Mouse (Mus musculus): ENCODE results near the gene Taar4. TPM values are rescaled to one million over a fixed set of nuclear protein-coding genes. Genes with fewer than 3 reads are reported as not detected.

The Taar4 gene
- not detected in 2 replicates for polyA plus RNA-seq (2011; ENCODE audit: insufficient read length, low read depth, missing spikeins)

- H3K4me3 ChIP-seq (ENCODE audit: insufficient read depth, low read length) = no peak within 1 kb of the TSS
- TF ChIP-seq CTCF (IDR thresholded peaks at IDR 0.05; ENCODE audit: borderline replicate concordance, insufficient read depth, low read length) (no peak), POLR2A (IDR thresholded peaks at IDR 0.05; ENCODE audit: low read depth, low read length) (no peak)
- no peaks in the 10 kb centered on the region for H3K4me1 ChIP-seq (ENCODE audit: control insufficient read depth, insufficient read depth, low read length)
- H3K27ac ChIP-seq (ENCODE audit: insufficient read depth, low read length) = no peak within 1 kb of the TSS
Measured at GRCm38 (mm10) chr10:23960444-23960915, at the start of gene Taar4. TSS of gene Taar4 (plus strand) at chr10:23960494.

GRCm38 (mm10) chr10:23920056-23920455, 40.2 kb upstream of the Taar4 start, which contains the start of gene Taar1:
TSS of gene Taar1 (plus strand) at chr10:23920356.
- Histone ChIP-seq H3K27ac (ENCODE audit: insufficient read depth, low read length) (no peak within 1 kb of the TSS), H3K4me1 (ENCODE audit: control insufficient read depth, insufficient read depth, low read length) (no peaks in the 10 kb centered on the region), H3K4me3 (ENCODE audit: insufficient read depth, low read length) (no peak within 1 kb of the TSS)
- TF ChIP-seq POLR2A (IDR thresholded peaks at IDR 0.05; ENCODE audit: low read depth, low read length) (no peak), CTCF (IDR thresholded peaks at IDR 0.05; ENCODE audit: borderline replicate concordance, insufficient read depth, low read length) (no peak)

- no peak for TF ChIP-seq CTCF (IDR thresholded peaks at IDR 0.05; ENCODE audit: borderline replicate concordance, insufficient read depth, low read length)
- no peak for TF ChIP-seq POLR2A (IDR thresholded peaks at IDR 0.05; ENCODE audit: low read depth, low read length)
- no peak overlapping the region for H3K4me3 ChIP-seq (ENCODE audit: insufficient read depth, low read length)
- H3K27ac ChIP-seq (ENCODE audit: insufficient read depth, low read length) = no peak overlapping the region
- H3K4me1 ChIP-seq (ENCODE audit: control insufficient read depth, insufficient read depth, low read length) = no peaks in the 10 kb centered on the region
Measured at GRCm38 (mm10) chr10:23922468-23922867, 37.8 kb upstream of the Taar4 start.

- Histone ChIP-seq H3K4me1 (ENCODE audit: control insufficient read depth, insufficient read depth, low read length) (no peaks in the 10 kb centered on the region), H3K27ac (ENCODE audit: insufficient read depth, low read length) (no peak overlapping the region), H3K4me3 (ENCODE audit: insufficient read depth, low read length) (no peak overlapping the region)
- no peak for TF ChIP-seq POLR2A (IDR thresholded peaks at IDR 0.05; ENCODE audit: low read depth, low read length)
- TF ChIP-seq CTCF (IDR thresholded peaks at IDR 0.05; ENCODE audit: borderline replicate concordance, insufficient read depth, low read length) = no peak
Measured at GRCm38 (mm10) chr10:23923941-23924340, 36.4 kb upstream of the Taar4 start.

GRCm38 (mm10) chr10:23937613-23938012, 22.7 kb upstream of the Taar4 start:
- Histone ChIP-seq H3K4me3 (ENCODE audit: insufficient read depth, low read length) (no peak overlapping the region), H3K4me1 (ENCODE audit: control insufficient read depth, insufficient read depth, low read length) (no peaks in the 10 kb centered on the region), H3K27ac (ENCODE audit: insufficient read depth, low read length) (no peak overlapping the region)
- TF ChIP-seq CTCF (IDR thresholded peaks at IDR 0.05; ENCODE audit: borderline replicate concordance, insufficient read depth, low read length) = no peak
- no peak for TF ChIP-seq POLR2A (IDR thresholded peaks at IDR 0.05; ENCODE audit: low read depth, low read length)

GRCm38 (mm10) chr10:23938312-23938711, 22.0 kb upstream of the Taar4 start, which contains the start of gene Taar2:
TSS of gene Taar2 (plus strand) at chr10:23938572.
- no peak within 1 kb of the TSS for H3K27ac ChIP-seq (ENCODE audit: insufficient read depth, low read length)
- TF ChIP-seq POLR2A (IDR thresholded peaks at IDR 0.05; ENCODE audit: low read depth, low read length) (no peak), CTCF (IDR thresholded peaks at IDR 0.05; ENCODE audit: borderline replicate concordance, insufficient read depth, low read length) (no peak)
- no peaks in the 10 kb centered on the region for H3K4me1 ChIP-seq (ENCODE audit: control insufficient read depth, insufficient read depth, low read length)
- H3K4me3 ChIP-seq (ENCODE audit: insufficient read depth, low read length) = no peak within 1 kb of the TSS

- no peak overlapping the region for H3K4me3 ChIP-seq (ENCODE audit: insufficient read depth, low read length)
- no peaks in the 10 kb centered on the region for H3K4me1 ChIP-seq (ENCODE audit: control insufficient read depth, insufficient read depth, low read length)
- H3K27ac ChIP-seq (ENCODE audit: insufficient read depth, low read length) = no peak overlapping the region
- TF ChIP-seq CTCF (IDR thresholded peaks at IDR 0.05; ENCODE audit: borderline replicate concordance, insufficient read depth, low read length) (no peak), POLR2A (IDR thresholded peaks at IDR 0.05; ENCODE audit: low read depth, low read length) (no peak)
Measured at GRCm38 (mm10) chr10:23942465-23942864, 17.8 kb upstream of the Taar4 start.

GRCm38 (mm10) chr10:23948026-23948425, 12.3 kb upstream of the Taar4 start:
- no peaks in the 10 kb centered on the region for H3K4me1 ChIP-seq (ENCODE audit: control insufficient read depth, insufficient read depth, low read length)
- no peak overlapping the region for H3K27ac ChIP-seq (ENCODE audit: insufficient read depth, low read length)
- TF ChIP-seq CTCF (IDR thresholded peaks at IDR 0.05; ENCODE audit: borderline replicate concordance, insufficient read depth, low read length) = no peak
- TF ChIP-seq POLR2A (IDR thresholded peaks at IDR 0.05; ENCODE audit: low read depth, low read length) = no peak
- H3K4me3 ChIP-seq (ENCODE audit: insufficient read depth, low read length) = no peak overlapping the region

- Histone ChIP-seq H3K4me1 (ENCODE audit: control insufficient read depth, insufficient read depth, low read length) (no peaks in the 10 kb centered on the region), H3K27ac (ENCODE audit: insufficient read depth, low read length) (no peak within 1 kb of the TSS), H3K4me3 (ENCODE audit: insufficient read depth, low read length) (no peak within 1 kb of the TSS)
- TF ChIP-seq CTCF (IDR thresholded peaks at IDR 0.05; ENCODE audit: borderline replicate concordance, insufficient read depth, low read length) (no peak), POLR2A (IDR thresholded peaks at IDR 0.05; ENCODE audit: low read depth, low read length) (no peak)
Measured at GRCm38 (mm10) chr10:23949508-23950005, 10.7 kb upstream of the Taar4 start, which contains the start of gene Taar3. TSS of gene Taar3 (plus strand) at chr10:23949558.

GRCm38 (mm10) chr10:23951714-23952113, 8.6 kb upstream of the Taar4 start:
- Histone ChIP-seq H3K4me1 (ENCODE audit: control insufficient read depth, insufficient read depth, low read length) (no peaks in the 10 kb centered on the region), H3K27ac (ENCODE audit: insufficient read depth, low read length) (no peak overlapping the region), H3K4me3 (ENCODE audit: insufficient read depth, low read length) (no peak overlapping the region)
- TF ChIP-seq POLR2A (IDR thresholded peaks at IDR 0.05; ENCODE audit: low read depth, low read length) (no peak), CTCF (IDR thresholded peaks at IDR 0.05; ENCODE audit: borderline replicate concordance, insufficient read depth, low read length) (no peak)

Data from embryonic fibroblast, embryonic 13.5 days (primary cell).